Mouse (Mus musculus) embryonic facial prominence, embryonic 14.5 days (tissue): ENCODE data around the gene Atp7b. TPM values are rescaled to one million over a fixed set of nuclear protein-coding genes. Genes with fewer than 3 reads are reported as not detected.

ENCODE experiments used
- ATAC-seq: fragments of 200-750 bp; cut with Nextera tagmentation; 2 replicates; pipeline ENCODE4 v1.8.0; 2017; ENCODE audit warnings: low read depth, moderate number of reproducible peaks, moderate TSS enrichment
- DNase-seq: peaks from one replicate; pipeline ENCODE4 v3.0.0-alpha.2; 2015; ENCODE audit warnings: low spot score
- H3K27ac ChIP-seq: fragments of 300-500 bp; sonication (generic); replicated peaks from 2 replicates; pipeline ENCODE4 v1.5.1; 2014; ENCODE audit warnings: low read depth, mild to moderate bottlenecking, low read length, moderate library complexity
- H3K27me3 ChIP-seq: fragments of 300-500 bp; sonication (generic); replicated peaks from 2 replicates; pipeline ENCODE4 v1.6.1; 2014; ENCODE audit warnings: low read length; ENCODE audit not compliant: control insufficient read depth, insufficient read depth
- H3K36me3 ChIP-seq: fragments of 300-500 bp; sonication (generic); 2 replicates; pipeline ENCODE4 v1.6.1; 2014; ENCODE audit warnings: low read length, mixed read lengths; ENCODE audit not compliant: control insufficient read depth, insufficient read depth
- H3K4me1 ChIP-seq: fragments of 300-500 bp; sonication (generic); 2 replicates; pipeline ENCODE4 v1.6.1; 2014; ENCODE audit warnings: antibody characterized with exemption, low read length; ENCODE audit not compliant: control insufficient read depth, insufficient read depth
- H3K4me2 ChIP-seq: fragments of 300-500 bp; sonication (generic); 2 replicates; pipeline ENCODE4 v1.6.1; 2014; ENCODE audit warnings: low read depth, mild to moderate bottlenecking, low read length, moderate library complexity, mixed read lengths
- H3K4me3 ChIP-seq: fragments of 300-500 bp; sonication (generic); 2 replicates; pipeline ENCODE4 v1.5.1; 2014; ENCODE audit warnings: low read depth, mild to moderate bottlenecking, low read length
- H3K9ac ChIP-seq: fragments of 300-500 bp; sonication (generic); 2 replicates; pipeline ENCODE4 v1.6.1; 2014; ENCODE audit warnings: low read depth, mild to moderate bottlenecking, low read length, moderate library complexity, mixed read lengths
- H3K9me3 ChIP-seq: fragments of 300-500 bp; sonication (generic); 2 replicates; pipeline ENCODE4 v1.6.1; 2016; ENCODE audit warnings: low read length; ENCODE audit not compliant: control insufficient read depth
- WGBS: fragments of 180-500 bp; shearing (Covaris S2); extraction: QIAGEN DNeasy Blood & Tissue Kit; methylation state at CpG from one replicate; pipeline ENCODE4 v1.1.7; 2014; 5-methylcytosine and 5-hydroxymethylcytosine counted together
- polyA plus RNA-seq: library from polyadenylated mRNA; unstranded; fragments of >200 nt; fragmentation: Nextera tagmentation; extraction: Ambion mirVana; gene quantifications from 2 replicates; pipeline ENCODE4 v1.2.1, GENCODE M21; 2014

Atp7b gene
- polyA plus RNA-seq, 1 experiment from 2014 or later, result 0.86 TPM

DNA sequence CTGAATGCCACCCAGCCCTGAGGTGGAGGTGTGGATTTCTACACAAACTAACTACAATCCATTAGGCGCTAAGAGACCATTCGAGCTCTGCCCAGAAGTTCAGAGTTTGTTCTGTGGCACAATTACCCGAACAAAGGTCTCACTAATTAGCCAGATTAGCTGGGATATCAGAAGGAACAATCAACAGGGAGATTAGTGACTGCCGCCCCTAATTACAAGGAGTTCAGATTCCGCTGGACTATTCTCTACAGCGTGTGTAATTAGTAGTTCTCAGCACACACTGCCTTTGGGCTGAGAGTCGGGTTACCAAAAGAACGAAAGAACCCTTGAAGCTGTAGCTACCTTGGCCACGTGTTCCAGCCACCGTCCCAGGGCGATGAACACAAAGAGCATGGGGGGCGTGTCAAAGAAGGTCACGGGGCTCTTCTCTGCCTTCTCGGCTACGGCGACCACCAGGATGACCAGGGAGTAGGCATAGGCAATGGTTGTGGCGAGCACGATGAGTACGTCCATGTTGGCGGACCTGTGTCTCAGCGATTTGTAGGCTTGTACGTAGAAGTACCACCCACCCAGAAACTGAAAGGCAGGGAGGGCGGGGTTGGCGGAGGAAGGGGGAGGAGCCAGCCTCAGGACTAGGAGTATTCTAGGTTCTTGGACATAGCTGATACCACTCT lies 46.9 kb downstream of the Atp7b start:
- 67% methylated on average over 24 of the region's 24 CpGs for WGBS
- peak overlapping the region; percentile 25; the same call in 1 of the 2 replicates for H3K4me2 ChIP-seq
- no peak overlapping the region for H3K9ac ChIP-seq
- DNase-seq, result peak; percentile 40
- no peak overlapping the region for H3K4me3 ChIP-seq
- H3K27ac ChIP-seq, result no peak overlapping the region
- peak; percentile 86; the same call in 1 of the 2 replicates for ATAC-seq
- H3K27me3 ChIP-seq, result no peaks in the 10 kb centered on the region
- H3K36me3 ChIP-seq, result no peaks in the 10 kb centered on the region
- H3K9me3 ChIP-seq, result no peaks in the 10 kb centered on the region
- no peaks in the 10 kb centered on the region for H3K4me1 ChIP-seq

DNA sequence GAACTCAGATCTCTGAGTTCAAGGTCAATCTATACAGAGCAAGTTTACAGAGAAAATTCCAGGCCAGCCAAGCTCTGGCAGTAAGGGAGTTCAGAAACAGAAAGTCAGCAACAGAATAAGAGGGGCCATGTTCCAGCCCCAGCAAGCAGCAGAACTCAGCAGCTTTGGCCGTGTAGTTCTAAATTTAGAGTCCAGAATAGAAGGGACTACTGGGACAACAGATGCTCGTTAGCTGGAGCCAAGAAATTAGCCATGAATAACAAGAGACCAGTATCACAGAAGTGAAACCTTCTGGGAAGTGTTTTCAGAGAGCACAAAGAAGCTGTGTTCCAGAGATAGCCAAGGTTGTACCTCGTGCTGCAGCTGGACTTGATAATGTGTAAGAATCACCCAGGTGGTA lies 50.7 kb downstream of the Atp7b start:
- Histone ChIP-seq H3K9me3 (no peaks in the 10 kb centered on the region), H3K27me3 (no peaks in the 10 kb centered on the region), H3K27ac (no peak overlapping the region), H3K9ac (no peak overlapping the region), H3K4me3 (no peak overlapping the region), H3K4me2 (no peak overlapping the region), H3K4me1 (no peaks in the 10 kb centered on the region), H3K36me3 (no peaks in the 10 kb centered on the region)
- no peak for DNase-seq
- ATAC-seq, result no peak
- WGBS, result 49% methylated on average over 3 of the region's 3 CpGs

GRCm38 (mm10) chr8:22006423-22006822 lies 53.7 kb downstream of the Atp7b start:
- Histone ChIP-seq H3K4me2 (no peak overlapping the region), H3K36me3 (no peaks in the 10 kb centered on the region), H3K27ac (no peak overlapping the region), H3K9me3 (no peaks in the 10 kb centered on the region), H3K4me1 (no peaks in the 10 kb centered on the region), H3K9ac (no peak overlapping the region), H3K4me3 (no peak overlapping the region), H3K27me3 (no peaks in the 10 kb centered on the region)
- WGBS, result 73% methylated on average over 6 of the region's 6 CpGs
- ATAC-seq (no peak), DNase-seq (no peak)

DNA sequence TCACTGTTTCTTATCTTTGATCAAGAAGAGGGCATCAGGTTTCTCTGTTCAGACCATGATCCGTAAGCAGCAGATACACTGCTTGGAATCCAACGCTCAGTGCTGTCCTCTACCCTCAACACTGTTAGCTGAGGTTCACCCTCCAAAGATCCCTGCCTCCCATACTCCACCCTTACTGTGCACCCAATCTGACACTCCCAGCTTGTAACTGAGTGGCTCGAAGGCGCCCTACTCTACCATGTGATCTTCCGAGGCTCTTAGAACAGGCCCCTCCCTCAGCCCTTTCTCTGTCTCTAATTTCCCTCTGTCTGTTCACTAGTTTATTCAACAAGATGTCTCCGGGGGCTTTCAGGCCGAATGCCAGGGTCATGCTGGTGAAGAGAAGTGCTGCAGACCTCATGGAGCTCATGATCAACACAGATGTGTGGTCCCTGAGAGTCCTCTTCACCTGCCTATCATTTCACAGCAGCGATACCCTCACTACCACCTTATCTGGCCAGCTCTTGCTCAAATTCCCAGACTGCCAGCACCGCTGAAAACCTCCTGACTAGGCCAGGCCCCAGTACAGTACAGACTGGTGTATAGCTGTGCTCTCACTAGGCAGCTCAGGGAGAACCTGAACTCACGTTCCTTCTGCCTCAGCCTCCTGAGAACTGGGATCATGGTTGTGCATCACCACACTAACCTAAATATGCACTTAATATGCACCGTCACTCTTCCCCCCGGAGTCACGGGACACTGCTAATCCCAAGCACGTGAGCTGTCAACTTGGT lies 55.2 kb downstream of the Atp7b start:
- Histone ChIP-seq H3K9ac (no peak overlapping the region), H3K27me3 (no peaks in the 10 kb centered on the region), H3K27ac (no peak overlapping the region), H3K4me1 (no peaks in the 10 kb centered on the region), H3K4me3 (no peak overlapping the region), H3K4me2 (no peak overlapping the region), H3K36me3 (no peaks in the 10 kb centered on the region), H3K9me3 (no peaks in the 10 kb centered on the region)
- WGBS, result 69% methylated on average over 14 of the region's 14 CpGs
- ATAC-seq, result no peak
- no peak for DNase-seq

- Histone ChIP-seq H3K9ac (no peak overlapping the region), H3K4me1 (no peaks in the 10 kb centered on the region), H3K9me3 (no peaks in the 10 kb centered on the region), H3K4me3 (no peak overlapping the region), H3K27me3 (no peaks in the 10 kb centered on the region), H3K27ac (no peak overlapping the region), H3K4me2 (no peak overlapping the region), H3K36me3 (no peaks in the 10 kb centered on the region)
- ATAC-seq, result no peak
- peak; percentile 55 for DNase-seq
- WGBS, result 41% methylated on average over 3 of the region's 3 CpGs
Observed at GRCm38 (mm10) chr8:21995181-21995580, 64.9 kb downstream of the Atp7b start.

GRCm38 (mm10) chr8:21992184-21992583 lies 67.9 kb downstream of the Atp7b start:
- WGBS, result 17% methylated on average over 6 of the region's 6 CpGs
- peak; percentile 86; the same call in 1 of the 2 replicates for ATAC-seq
- no peaks in the 10 kb centered on the region for H3K9me3 ChIP-seq

DNA sequence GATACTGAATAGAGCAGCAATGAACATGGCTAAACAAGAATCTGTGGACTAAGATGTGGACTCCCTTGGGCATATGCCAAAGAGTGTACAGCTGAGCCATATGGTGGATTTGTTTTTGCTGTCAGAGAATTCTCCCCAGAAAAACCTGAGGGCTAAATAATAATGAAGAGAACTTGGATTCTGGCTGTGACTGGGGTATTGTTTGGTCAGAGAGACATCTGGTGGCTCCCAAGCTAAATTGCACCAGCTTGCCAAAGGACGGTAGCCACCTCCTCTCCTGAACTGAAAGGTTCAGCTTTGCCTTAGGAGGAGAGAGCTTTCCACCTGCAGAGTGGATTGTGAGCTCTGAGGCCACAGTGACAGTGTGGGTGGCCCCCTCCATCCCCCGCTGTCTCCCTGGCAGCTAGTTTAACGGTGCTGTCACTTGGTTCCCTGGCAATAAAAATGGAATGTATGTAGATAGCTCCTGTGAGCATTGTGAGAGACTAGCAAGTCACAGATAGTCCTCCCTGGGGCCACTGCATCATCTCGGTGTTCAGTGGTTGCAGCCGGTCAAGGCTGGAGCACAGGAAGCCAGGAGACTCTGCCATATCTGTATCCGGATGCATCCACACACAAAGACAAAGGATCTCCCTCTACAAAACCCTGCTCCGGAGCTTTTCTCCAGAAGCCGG lies 78.3 kb downstream of the Atp7b start:
- Histone ChIP-seq H3K36me3 (no peaks in the 10 kb centered on the region), H3K4me2 (no peak overlapping the region), H3K4me3 (no peak overlapping the region), H3K9me3 (no peaks in the 10 kb centered on the region), H3K27ac (no peak overlapping the region), H3K27me3 (no peaks in the 10 kb centered on the region), H3K4me1 (no peaks in the 10 kb centered on the region), H3K9ac (no peak overlapping the region)
- no peak for ATAC-seq
- WGBS, result 67% methylated on average over 8 of the region's 8 CpGs
- peak; percentile 11 for DNase-seq

More at GRCm38 (mm10) chr8:21992184-21992583, 67.9 kb downstream of the Atp7b start:
- no peak overlapping the region for H3K4me2 ChIP-seq
- no peaks in the 10 kb centered on the region for H3K27me3 ChIP-seq
- H3K4me1 ChIP-seq, result no peaks in the 10 kb centered on the region
- no peak overlapping the region for H3K27ac ChIP-seq
- DNase-seq, result peak; percentile 49
- no peaks in the 10 kb centered on the region for H3K36me3 ChIP-seq
- H3K9ac ChIP-seq, result no peak overlapping the region
- H3K4me3 ChIP-seq, result no peak overlapping the region

DNA sequence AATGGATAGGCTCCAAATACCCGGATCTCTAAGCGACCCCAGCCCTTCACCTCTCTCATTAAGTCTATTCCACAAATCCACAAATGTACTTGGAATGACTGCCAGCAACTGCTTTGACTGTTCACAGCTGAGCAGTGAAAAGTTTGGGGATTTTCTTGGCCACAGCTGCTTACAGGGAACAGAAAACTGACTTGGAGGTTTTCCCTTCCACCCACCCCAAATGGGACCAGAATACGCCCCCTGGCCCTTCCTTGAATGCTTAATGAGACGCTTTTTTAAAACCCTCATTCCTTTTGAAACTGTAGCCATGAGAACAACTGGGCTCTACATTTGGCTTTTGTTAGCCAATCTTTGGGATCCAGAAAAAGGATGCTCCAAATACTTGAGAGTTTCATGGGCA lies 81.9 kb downstream of the Atp7b start:
- no peaks in the 10 kb centered on the region for H3K9me3 ChIP-seq
- H3K4me1 ChIP-seq, result no peaks in the 10 kb centered on the region
- H3K4me3 ChIP-seq, result no peak overlapping the region
- H3K4me2 ChIP-seq, result no peak overlapping the region
- no peak overlapping the region for H3K9ac ChIP-seq
- no peak for ATAC-seq
- 51% methylated on average over 4 of the region's 4 CpGs for WGBS
- H3K27ac ChIP-seq, result no peak overlapping the region
- no peaks in the 10 kb centered on the region for H3K27me3 ChIP-seq
- DNase-seq, result peak; percentile 7
- H3K36me3 ChIP-seq, result no peaks in the 10 kb centered on the region
